Mouse (Mus musculus): Measurements from ENCODE around the gene P2rx7. TPM values are rescaled to one million over a fixed set of nuclear protein-coding genes. Genes with fewer than 3 reads are reported as not detected.

Gene P2rx7
- polyA plus RNA-seq, 2 experiments: 1.7 to 3.6 TPM

- ATAC-seq (ENCODE audit: low FRiP score, low read depth): no peak
- H3K4me3 ChIP-seq (replicated peaks; ENCODE audit: low read length): no peak overlapping the region
- H3K27me3 ChIP-seq (ENCODE audit: control insufficient read depth, insufficient read depth, low read length): no peaks in the 10 kb centered on the region
- DNase-seq (ENCODE audit: low spot score): no peak
- 86% methylated on average over 9 of the region's 9 CpGs for WGBS
- no peak overlapping the region for H3K4me2 ChIP-seq (replicated peaks; ENCODE audit: low read depth, low read length, severe bottlenecking)
- no peaks in the 10 kb centered on the region for H3K36me3 ChIP-seq (ENCODE audit: control insufficient read depth, insufficient read depth, low read length)
- H3K27ac ChIP-seq (replicated peaks; ENCODE audit: low read depth, low read length): no peak overlapping the region
- no peaks in the 10 kb centered on the region for H3K4me1 ChIP-seq (ENCODE audit: control insufficient read depth, insufficient read depth, low read length)
- H3K9me3 ChIP-seq (ENCODE audit: control insufficient read depth, low read length): no peaks in the 10 kb centered on the region
- no peak for TF ChIP-seq POLR2A (IDR thresholded peaks at IDR 0.05; ENCODE audit: borderline replicate concordance, extremely low read depth, insufficient read depth, insufficient read length)
- H3K9ac ChIP-seq (ENCODE audit: low read depth, low read length, severe bottlenecking): no peak overlapping the region
Measured at GRCm38 (mm10) chr5:122636308-122636707, 7.4 kb upstream of the P2rx7 start.

GRCm38 (mm10) chr5:122636958-122637357, 6.8 kb upstream of the P2rx7 start:
- Histone ChIP-seq H3K9ac (ENCODE audit: low read depth, low read length, severe bottlenecking) (no peak overlapping the region), H3K4me2 (replicated peaks; ENCODE audit: low read depth, low read length, severe bottlenecking) (peak overlapping the region; percentile 30; the same call in 1 of the 2 replicates), H3K9me3 (ENCODE audit: control insufficient read depth, low read length) (no peaks in the 10 kb centered on the region), H3K27me3 (ENCODE audit: control insufficient read depth, insufficient read depth, low read length) (no peaks in the 10 kb centered on the region), H3K27ac (replicated peaks; ENCODE audit: low read depth, low read length) (no peak overlapping the region), H3K4me1 (ENCODE audit: control insufficient read depth, insufficient read depth, low read length) (no peaks in the 10 kb centered on the region), H3K36me3 (ENCODE audit: control insufficient read depth, insufficient read depth, low read length) (no peaks in the 10 kb centered on the region), H3K4me3 (replicated peaks; ENCODE audit: low read length) (no peak overlapping the region; the same call in 1 of the 2 replicates)
- ATAC-seq (ENCODE audit: low FRiP score, low read depth) (0 out of 2 replicates have a peak, but pooled peaks have one; percentile 41), DNase-seq (ENCODE audit: low spot score) (no peak)
- no peak for TF ChIP-seq POLR2A (IDR thresholded peaks at IDR 0.05; ENCODE audit: borderline replicate concordance, extremely low read depth, insufficient read depth, insufficient read length)
- 42% methylated on average over 16 of the region's 16 CpGs for WGBS

DNA sequence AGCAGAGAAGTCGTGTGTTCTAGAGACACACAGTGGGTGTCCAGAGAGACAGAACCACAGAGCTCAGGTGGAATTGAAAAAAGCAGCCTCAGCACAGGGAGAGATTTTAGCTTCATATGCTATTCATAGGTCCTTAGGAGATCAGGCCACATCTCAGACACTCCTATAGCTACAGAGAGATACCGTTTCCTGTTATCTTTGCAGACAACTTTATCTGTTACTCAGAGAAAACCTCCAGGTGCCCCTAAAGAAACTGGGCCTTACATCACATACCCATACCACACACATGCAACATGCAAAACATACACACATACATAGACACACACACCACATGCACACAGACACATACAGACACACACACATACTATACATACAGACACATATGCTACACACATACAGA, 5.4 kb upstream of the P2rx7 start:
- H3K27ac ChIP-seq (replicated peaks; ENCODE audit: low read depth, low read length): no peak overlapping the region
- H3K4me1 ChIP-seq (ENCODE audit: control insufficient read depth, insufficient read depth, low read length): no peaks in the 10 kb centered on the region
- no peak overlapping the region for H3K9ac ChIP-seq (ENCODE audit: low read depth, low read length, severe bottlenecking)
- H3K27me3 ChIP-seq (ENCODE audit: control insufficient read depth, insufficient read depth, low read length): no peaks in the 10 kb centered on the region
- ATAC-seq (ENCODE audit: low FRiP score, low read depth) (no peak), DNase-seq (ENCODE audit: low spot score) (no peak)
- TF ChIP-seq POLR2A (IDR thresholded peaks at IDR 0.05; ENCODE audit: borderline replicate concordance, extremely low read depth, insufficient read depth, insufficient read length): no peak
- no peak overlapping the region for H3K4me3 ChIP-seq (replicated peaks; ENCODE audit: low read length)
- H3K36me3 ChIP-seq (ENCODE audit: control insufficient read depth, insufficient read depth, low read length): no peaks in the 10 kb centered on the region
- H3K9me3 ChIP-seq (ENCODE audit: control insufficient read depth, low read length): no peaks in the 10 kb centered on the region
- 74% methylated on average over 2 of the region's 2 CpGs for WGBS
- H3K4me2 ChIP-seq (replicated peaks; ENCODE audit: low read depth, low read length, severe bottlenecking): no peak overlapping the region

DNA sequence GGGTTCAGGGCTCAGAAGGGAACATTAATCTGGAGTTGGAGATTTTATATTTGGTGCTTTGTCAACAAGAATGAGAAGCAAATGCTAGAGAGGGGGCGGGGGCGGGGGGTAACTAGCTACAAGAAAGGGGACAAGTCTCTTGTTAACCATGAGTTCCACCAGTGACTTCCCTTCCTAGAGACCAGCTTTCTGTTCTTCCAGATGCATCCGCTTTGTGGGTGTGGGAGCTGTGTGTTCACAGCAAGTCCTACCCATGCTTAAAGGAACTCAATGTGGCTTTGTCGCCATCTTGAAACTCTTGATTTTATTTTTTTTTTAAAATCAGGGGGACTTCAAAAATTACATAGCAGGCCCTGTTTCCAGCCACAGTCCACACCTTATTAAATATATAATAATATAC, 4.2 kb upstream of the P2rx7 start:
- no peak overlapping the region for H3K27ac ChIP-seq (replicated peaks; ENCODE audit: low read depth, low read length)
- 90% methylated on average over 4 of the region's 4 CpGs for WGBS

DNA sequence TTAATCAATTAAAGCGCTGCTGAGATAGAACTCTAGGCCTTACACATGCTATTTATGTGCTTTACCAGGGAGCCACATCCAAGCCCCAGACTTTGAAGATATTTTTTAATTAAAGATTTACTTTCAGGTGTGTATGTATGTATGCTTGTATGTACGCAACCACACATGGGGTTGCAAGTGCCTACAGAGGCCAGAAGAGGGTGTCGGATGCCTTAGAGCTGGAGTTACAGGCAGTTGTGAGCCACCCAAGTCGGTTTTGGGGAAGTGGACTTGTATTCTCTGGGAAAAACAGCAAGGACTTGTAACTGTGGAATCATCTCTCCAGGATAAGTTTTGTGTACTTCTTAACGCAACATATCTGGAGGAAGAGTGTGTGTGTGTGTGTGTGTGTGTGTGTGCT, 3.7 kb upstream of the P2rx7 start:
- Histone ChIP-seq H3K36me3 (ENCODE audit: control insufficient read depth, insufficient read depth, low read length) (no peaks in the 10 kb centered on the region), H3K9me3 (ENCODE audit: control insufficient read depth, low read length) (no peaks in the 10 kb centered on the region), H3K27me3 (ENCODE audit: control insufficient read depth, insufficient read depth, low read length) (no peaks in the 10 kb centered on the region), H3K4me3 (replicated peaks; ENCODE audit: low read length) (no peak overlapping the region), H3K9ac (ENCODE audit: low read depth, low read length, severe bottlenecking) (no peak overlapping the region), H3K27ac (replicated peaks; ENCODE audit: low read depth, low read length) (no peak overlapping the region), H3K4me2 (replicated peaks; ENCODE audit: low read depth, low read length, severe bottlenecking) (no peak overlapping the region), H3K4me1 (ENCODE audit: control insufficient read depth, insufficient read depth, low read length) (no peaks in the 10 kb centered on the region)
- DNase-seq (ENCODE audit: low spot score) (no peak), ATAC-seq (ENCODE audit: low FRiP score, low read depth) (no peak)
- 88% methylated on average over 5 of the region's 5 CpGs for WGBS
- TF ChIP-seq POLR2A (IDR thresholded peaks at IDR 0.05; ENCODE audit: borderline replicate concordance, extremely low read depth, insufficient read depth, insufficient read length): no peak

More for the DNA sequence above, 4.2 kb upstream of the P2rx7 start:
- Histone ChIP-seq H3K4me1 (ENCODE audit: control insufficient read depth, insufficient read depth, low read length) (no peaks in the 10 kb centered on the region), H3K9me3 (ENCODE audit: control insufficient read depth, low read length) (no peaks in the 10 kb centered on the region), H3K9ac (ENCODE audit: low read depth, low read length, severe bottlenecking) (no peak overlapping the region), H3K4me3 (replicated peaks; ENCODE audit: low read length) (no peak overlapping the region), H3K36me3 (ENCODE audit: control insufficient read depth, insufficient read depth, low read length) (no peaks in the 10 kb centered on the region), H3K27me3 (ENCODE audit: control insufficient read depth, insufficient read depth, low read length) (no peaks in the 10 kb centered on the region), H3K4me2 (replicated peaks; ENCODE audit: low read depth, low read length, severe bottlenecking) (no peak overlapping the region)
- ATAC-seq (ENCODE audit: low FRiP score, low read depth) (no peak), DNase-seq (ENCODE audit: low spot score) (no peak)
- no peak for TF ChIP-seq POLR2A (IDR thresholded peaks at IDR 0.05; ENCODE audit: borderline replicate concordance, extremely low read depth, insufficient read depth, insufficient read length)

GRCm38 (mm10) chr5:122644111-122644607, 448 bp downstream of the P2rx7 start:
- 77% methylated on average over 15 of the region's 15 CpGs for WGBS
- Histone ChIP-seq H3K36me3 (ENCODE audit: control insufficient read depth, insufficient read depth, low read length) (no peaks in the 10 kb centered on the region), H3K9ac (ENCODE audit: low read depth, low read length, severe bottlenecking) (no peak overlapping the region), H3K4me3 (replicated peaks; ENCODE audit: low read length) (no peak overlapping the region), H3K9me3 (ENCODE audit: control insufficient read depth, low read length) (no peaks in the 10 kb centered on the region), H3K4me1 (ENCODE audit: control insufficient read depth, insufficient read depth, low read length) (no peaks in the 10 kb centered on the region), H3K4me2 (replicated peaks; ENCODE audit: low read depth, low read length, severe bottlenecking) (no peak overlapping the region), H3K27me3 (ENCODE audit: control insufficient read depth, insufficient read depth, low read length) (no peaks in the 10 kb centered on the region), H3K27ac (replicated peaks; ENCODE audit: low read depth, low read length) (0 out of 2 replicates have a peak overlapping the region, but pooled peaks have one; percentile 19)
- DNase-seq (ENCODE audit: low spot score): no peak
- TF ChIP-seq POLR2A (IDR thresholded peaks at IDR 0.05; ENCODE audit: borderline replicate concordance, extremely low read depth, insufficient read depth, insufficient read length): no peak
- ATAC-seq (ENCODE audit: low FRiP score, low read depth): no peak

Data from limb, embryonic 14.5 days (tissue).